Mouse (Mus musculus): ENCODE results near the gene Gm49510. TPM values are rescaled to one million over a fixed set of nuclear protein-coding genes. Genes with fewer than 3 reads are reported as not detected.

Gm49510 gene
- polyA plus RNA-seq, 1 experiment, result not detected

GRCm38 (mm10) chr15:78862280-78862679, 37.2 kb upstream of the Gm49510 start:
- Histone ChIP-seq H3K4me3 (ENCODE audit: insufficient read depth, low read depth, low read length) (no peak overlapping the region), H3K27ac (ENCODE audit: insufficient read depth, low read depth, low read length) (no peak overlapping the region), H3K4me1 (ENCODE audit: control insufficient read depth, insufficient read depth, low read length) (0 out of 2 replicates have a peak, but pooled peaks cover 2% of the 10 kb centered on the region)
- WGBS, result 90% methylated on average over 5 of the region's 5 CpGs
- no peak for TF ChIP-seq CTCF (IDR thresholded peaks at IDR 0.05; ENCODE audit: insufficient read depth, low read depth, low read length)
- no peak for TF ChIP-seq POLR2A (IDR thresholded peaks at IDR 0.05; ENCODE audit: insufficient read depth, low read depth, low read length)

GRCm38 (mm10) chr15:78863154-78863553, 36.3 kb upstream of the Gm49510 start:
- H3K27ac ChIP-seq (ENCODE audit: insufficient read depth, low read depth, low read length), result no peak overlapping the region
- TF ChIP-seq POLR2A (IDR thresholded peaks at IDR 0.05; ENCODE audit: insufficient read depth, low read depth, low read length) (no peak), CTCF (IDR thresholded peaks at IDR 0.05; ENCODE audit: insufficient read depth, low read depth, low read length) (no peak)
- no peak overlapping the region for H3K4me3 ChIP-seq (ENCODE audit: insufficient read depth, low read depth, low read length)
- 0 out of 2 replicates have a peak, but pooled peaks cover 2% of the 10 kb centered on the region for H3K4me1 ChIP-seq (ENCODE audit: control insufficient read depth, insufficient read depth, low read length)
- 62% methylated on average over 2 of the region's 2 CpGs for WGBS

- H3K4me3 ChIP-seq (ENCODE audit: insufficient read depth, low read depth, low read length), result no peak overlapping the region
- 67% methylated on average over 13 of the region's 13 CpGs for WGBS
- H3K27ac ChIP-seq (ENCODE audit: insufficient read depth, low read depth, low read length), result no peak overlapping the region
Measured at GRCm38 (mm10) chr15:78863852-78864253, 35.6 kb upstream of the Gm49510 start.

DNA sequence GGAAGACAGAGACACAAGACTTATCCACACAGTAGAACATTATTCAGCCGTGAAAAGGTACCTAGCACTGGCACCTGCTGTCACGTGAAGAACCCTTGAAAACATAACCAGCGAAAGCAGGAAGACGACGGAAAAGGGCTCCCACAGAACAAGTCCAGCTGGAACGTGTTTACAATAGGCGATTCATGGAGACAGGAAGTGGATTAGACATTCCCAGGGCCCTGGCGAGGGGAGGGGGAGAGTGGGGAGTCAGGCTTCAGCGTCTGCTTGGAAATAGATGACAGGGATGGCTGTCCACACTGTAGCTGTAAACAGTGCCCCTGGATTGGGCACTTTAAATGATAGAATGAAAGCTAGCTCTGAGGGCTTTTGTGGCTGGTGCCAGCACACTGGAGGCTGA, 31.1 kb upstream of the Gm49510 start:
- peak overlapping the region; percentile 62; the same call in 1 of the 2 replicates for H3K27ac ChIP-seq (ENCODE audit: insufficient read depth, low read depth, low read length)
- peaks cover 10% of the 10 kb centered on the region for H3K4me1 ChIP-seq (ENCODE audit: control insufficient read depth, insufficient read depth, low read length)
- 33% methylated on average over 9 of the region's 9 CpGs for WGBS
- no peak overlapping the region for H3K4me3 ChIP-seq (ENCODE audit: insufficient read depth, low read depth, low read length)
- TF ChIP-seq CTCF (IDR thresholded peaks at IDR 0.05; ENCODE audit: insufficient read depth, low read depth, low read length) (no peak), POLR2A (IDR thresholded peaks at IDR 0.05; ENCODE audit: insufficient read depth, low read depth, low read length) (no peak)

More at GRCm38 (mm10) chr15:78863852-78864253, 35.6 kb upstream of the Gm49510 start:
- TF ChIP-seq POLR2A (IDR thresholded peaks at IDR 0.05; ENCODE audit: insufficient read depth, low read depth, low read length) (no peak), CTCF (IDR thresholded peaks at IDR 0.05; ENCODE audit: insufficient read depth, low read depth, low read length) (no peak)
- peaks cover 8% of the 10 kb centered on the region for H3K4me1 ChIP-seq (ENCODE audit: control insufficient read depth, insufficient read depth, low read length)

GRCm38 (mm10) chr15:78868826-78869233, 30.6 kb upstream of the Gm49510 start:
- Histone ChIP-seq H3K27ac (ENCODE audit: insufficient read depth, low read depth, low read length) (peak overlapping the region; percentile 62; the same call in 1 of the 2 replicates), H3K4me1 (ENCODE audit: control insufficient read depth, insufficient read depth, low read length) (peaks cover 12% of the 10 kb centered on the region), H3K4me3 (ENCODE audit: insufficient read depth, low read depth, low read length) (no peak overlapping the region)
- WGBS, result 45% methylated on average over 7 of the region's 7 CpGs
- TF ChIP-seq POLR2A (IDR thresholded peaks at IDR 0.05; ENCODE audit: insufficient read depth, low read depth, low read length), result no peak

DNA sequence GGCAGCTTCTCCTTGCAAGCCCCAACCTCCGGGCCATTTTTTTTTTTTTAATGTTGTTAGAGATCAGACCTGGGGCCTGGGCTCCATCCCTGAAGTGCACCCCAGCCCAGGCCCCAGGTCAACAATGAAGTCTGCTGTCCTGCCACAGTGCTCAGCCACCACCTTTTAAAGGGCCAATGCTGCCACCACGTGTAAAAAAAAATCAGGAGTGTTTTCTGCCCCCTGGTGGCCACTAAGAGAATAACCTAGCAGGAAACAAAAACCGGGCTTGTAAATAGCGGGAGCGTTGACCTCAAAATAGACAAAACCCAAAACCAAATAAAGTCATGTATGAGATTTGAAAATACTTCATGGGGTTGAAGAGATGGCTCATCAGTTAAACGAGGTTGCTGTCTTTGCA, 29.7 kb upstream of the Gm49510 start:
- no peak overlapping the region for H3K27ac ChIP-seq (ENCODE audit: insufficient read depth, low read depth, low read length)
- 21% methylated on average over 6 of the region's 6 CpGs for WGBS

GRCm38 (mm10) chr15:78872021-78872608, 27.4 kb upstream of the Gm49510 start:
- Histone ChIP-seq H3K4me3 (ENCODE audit: insufficient read depth, low read depth, low read length) (no peak overlapping the region), H3K27ac (ENCODE audit: insufficient read depth, low read depth, low read length) (no peak overlapping the region), H3K4me1 (ENCODE audit: control insufficient read depth, insufficient read depth, low read length) (peaks cover 24% of the 10 kb centered on the region)
- TF ChIP-seq CTCF (IDR thresholded peaks at IDR 0.05; ENCODE audit: insufficient read depth, low read depth, low read length), result no peak
- no peak for TF ChIP-seq POLR2A (IDR thresholded peaks at IDR 0.05; ENCODE audit: insufficient read depth, low read depth, low read length)
- WGBS, result 59% methylated on average over 5 of the region's 5 CpGs

More for the DNA sequence above, 29.7 kb upstream of the Gm49510 start:
- Histone ChIP-seq H3K4me3 (ENCODE audit: insufficient read depth, low read depth, low read length) (no peak overlapping the region), H3K4me1 (ENCODE audit: control insufficient read depth, insufficient read depth, low read length) (peaks cover 15% of the 10 kb centered on the region)
- TF ChIP-seq CTCF (IDR thresholded peaks at IDR 0.05; ENCODE audit: insufficient read depth, low read depth, low read length), result peak; percentile 64
- no peak for TF ChIP-seq POLR2A (IDR thresholded peaks at IDR 0.05; ENCODE audit: insufficient read depth, low read depth, low read length)

GRCm38 (mm10) chr15:78873803-78874435, 25.5 kb upstream of the Gm49510 start:
- TF ChIP-seq POLR2A (IDR thresholded peaks at IDR 0.05; ENCODE audit: insufficient read depth, low read depth, low read length), result no peak
- Histone ChIP-seq H3K4me1 (ENCODE audit: control insufficient read depth, insufficient read depth, low read length) (peaks cover 23% of the 10 kb centered on the region), H3K27ac (ENCODE audit: insufficient read depth, low read depth, low read length) (no peak overlapping the region), H3K4me3 (ENCODE audit: insufficient read depth, low read depth, low read length) (no peak overlapping the region)
- WGBS, result 39% methylated on average over 13 of the region's 13 CpGs

DNA sequence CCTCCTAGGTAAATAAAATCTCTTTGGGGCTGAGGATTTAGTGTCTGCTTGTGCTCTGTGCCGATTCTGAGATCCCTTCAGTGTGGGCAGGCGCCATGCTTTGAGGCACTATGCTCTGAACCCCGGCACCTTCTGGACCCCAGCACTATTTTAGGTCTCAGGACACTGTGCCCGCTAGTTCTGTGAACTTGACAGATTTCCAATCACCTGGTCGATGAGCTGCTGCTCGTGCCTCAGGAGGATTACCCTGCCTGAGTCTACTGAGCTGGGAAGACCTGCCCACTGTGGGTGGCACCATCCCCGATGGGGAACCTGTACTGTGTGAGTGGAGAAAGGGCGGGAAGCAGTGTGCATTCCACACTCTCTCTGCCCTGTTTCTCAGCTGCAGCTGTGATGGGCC, 24.5 kb upstream of the Gm49510 start:
- peaks cover 33% of the 10 kb centered on the region for H3K4me1 ChIP-seq (ENCODE audit: control insufficient read depth, insufficient read depth, low read length)
- 57% methylated on average over 8 of the region's 8 CpGs for WGBS
- TF ChIP-seq CTCF (IDR thresholded peaks at IDR 0.05; ENCODE audit: insufficient read depth, low read depth, low read length) (no peak), POLR2A (IDR thresholded peaks at IDR 0.05; ENCODE audit: insufficient read depth, low read depth, low read length) (no peak)
- H3K27ac ChIP-seq (ENCODE audit: insufficient read depth, low read depth, low read length), result peak overlapping the region; percentile 97
- H3K4me3 ChIP-seq (ENCODE audit: insufficient read depth, low read depth, low read length), result no peak overlapping the region
